Mouse (Mus musculus) cortical plate, adult 2 months (tissue): ENCODE measurements around the gene Sptbn1.

Experiments
- CTCF ChIP-seq: fragments of 200-500 bp; IDR thresholded peaks from 2 replicates; pipeline ENCODE4 v1.5.1; 2011; ENCODE audit warnings: mild to moderate bottlenecking, control low read depth, low read length; ENCODE audit not compliant: insufficient read depth; ENCODE audit errors: extremely low read depth
- POLR2A ChIP-seq: fragments of 200-500 bp; IDR thresholded peaks from 2 replicates; pipeline ENCODE4 v1.6.1; 2011; ENCODE audit warnings: mild to moderate bottlenecking, low read length, control low read depth; ENCODE audit not compliant: insufficient read depth; ENCODE audit errors: extremely low read depth

- TF ChIP-seq CTCF (no peak), POLR2A (no peak)
These were observed 166.2 kb downstream of the Sptbn1 start for GRCm38 (mm10) chr11:30101796-30102195.
